Mouse (Mus musculus) right cerebral cortex, postnatal 25 days (tissue): ENCODE measurements around the gene Olfr692.
A peak's percentile ranks its signal among the peaks of the same experiment; 100 is the strongest.
"Not testable (repeated sequence)": the region's sequence is repeated elsewhere in the genome, so short reads cannot be mapped to it uniquely, and the experiment has no call there.

Source experiments
- DNase-seq: peaks from one replicate; pipeline ENCODE4 v3.0.0; 2022

The Olfr692 gene

DNA sequence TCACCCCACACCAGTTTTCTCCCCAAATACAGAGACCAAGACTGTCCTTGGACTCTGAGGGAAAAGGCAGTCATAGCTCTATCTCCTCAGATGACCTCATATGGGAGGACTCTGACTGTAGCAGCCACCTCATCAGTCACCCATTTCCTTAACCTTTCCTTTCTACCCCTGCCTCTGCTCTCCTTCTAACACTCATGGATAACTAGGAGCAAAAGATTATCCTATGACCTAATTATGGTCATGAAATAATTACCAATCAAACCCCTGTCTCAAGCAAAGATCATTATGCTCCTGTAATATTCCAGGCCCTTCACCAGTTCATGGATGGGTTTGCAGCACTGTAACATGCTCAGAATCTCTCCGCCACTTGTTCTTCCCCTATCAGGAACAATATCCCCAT is at the start of gene Olfr692:
TSS of gene Olfr692 (plus strand) at position 301 of the 400 bp plus-strand sequence.
- DNase-seq = no peak

DNA sequence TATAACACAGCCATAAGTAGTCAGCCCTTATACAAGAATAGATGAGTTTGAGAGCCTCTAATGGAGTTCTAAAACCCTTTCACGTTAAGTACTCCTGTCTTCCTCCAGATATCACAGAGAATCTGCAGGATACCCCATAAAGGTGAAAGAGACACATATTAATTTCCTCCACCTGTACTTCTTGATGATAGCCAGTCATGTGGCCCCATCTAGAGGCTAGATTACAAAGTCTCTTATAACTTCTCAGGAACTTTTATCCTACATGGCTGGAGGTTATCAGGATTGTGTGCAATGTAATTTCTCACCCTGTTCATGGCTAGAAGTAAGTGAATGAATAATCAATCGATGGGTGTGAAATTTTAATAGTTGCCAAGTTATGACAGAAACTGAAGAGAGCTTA is 42.7 kb upstream of the Olfr692 start:
- no peak for DNase-seq

DNA sequence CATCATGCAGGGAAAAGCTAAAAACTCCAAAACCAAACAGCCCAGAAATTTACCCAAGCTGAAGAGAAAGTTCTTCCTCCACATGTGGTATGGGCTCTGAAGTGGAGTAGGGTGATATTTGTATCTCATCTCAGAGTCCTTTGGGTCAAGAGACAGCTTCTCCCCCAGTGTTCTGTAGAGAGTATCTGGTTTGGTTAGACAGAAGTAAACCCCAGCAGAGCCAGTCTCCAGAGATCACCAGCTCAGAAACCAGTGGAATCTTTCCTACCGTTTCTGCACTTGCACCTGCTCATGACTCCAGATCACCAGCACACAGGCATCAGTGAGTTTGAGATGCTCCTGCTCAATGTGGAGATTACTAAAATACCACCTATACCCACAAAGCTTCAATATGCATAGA is 34.0 kb upstream of the Olfr692 start, which contains the start of gene Olfr690:
TSS of gene Olfr690 (minus strand) at position 101 of the 400 bp plus-strand sequence.
- DNase-seq = no peak

DNA sequence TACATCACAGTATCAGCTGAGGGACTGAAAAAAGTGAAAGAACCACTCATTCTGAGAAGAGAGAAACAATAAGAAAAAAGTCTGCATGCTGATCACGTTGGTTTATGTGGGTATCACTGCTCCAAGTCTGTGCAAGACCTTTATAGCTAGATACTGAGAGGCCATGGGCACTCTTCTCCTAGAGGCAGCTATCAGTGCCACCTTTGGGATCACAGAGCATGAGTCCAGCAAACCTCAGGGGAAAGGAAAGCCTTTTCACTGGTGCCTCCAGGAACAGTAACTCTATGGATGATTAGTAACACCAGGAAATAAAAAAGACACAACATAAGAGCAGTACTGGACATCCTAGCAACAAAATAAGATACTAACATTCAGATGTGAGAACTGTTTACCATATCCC is 25.9 kb upstream of the Olfr692 start, which contains the start of gene Olfr691:
TSS of gene Olfr691 (minus strand) at position 101 of the 400 bp plus-strand sequence.
- no peak for DNase-seq

DNA sequence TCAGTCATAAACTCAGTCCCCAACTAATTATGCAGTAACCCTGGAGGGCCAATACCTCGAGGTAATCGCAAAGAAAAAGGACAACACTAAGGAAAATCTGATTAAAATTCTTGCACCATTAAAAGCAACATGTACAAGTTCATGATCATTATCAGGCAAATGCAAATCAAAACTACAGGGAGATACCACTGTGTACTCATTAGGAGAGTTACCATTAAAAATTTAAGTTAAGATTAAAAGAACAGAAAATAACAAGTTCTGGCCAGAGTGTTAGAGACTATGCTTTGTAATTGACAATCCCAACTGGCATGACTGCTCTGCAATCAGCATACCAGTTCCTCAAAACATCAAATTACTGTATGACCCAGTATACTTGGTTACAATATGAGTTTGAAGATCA is 25.3 kb upstream of the Olfr692 start:
- DNase-seq = no peak

DNA sequence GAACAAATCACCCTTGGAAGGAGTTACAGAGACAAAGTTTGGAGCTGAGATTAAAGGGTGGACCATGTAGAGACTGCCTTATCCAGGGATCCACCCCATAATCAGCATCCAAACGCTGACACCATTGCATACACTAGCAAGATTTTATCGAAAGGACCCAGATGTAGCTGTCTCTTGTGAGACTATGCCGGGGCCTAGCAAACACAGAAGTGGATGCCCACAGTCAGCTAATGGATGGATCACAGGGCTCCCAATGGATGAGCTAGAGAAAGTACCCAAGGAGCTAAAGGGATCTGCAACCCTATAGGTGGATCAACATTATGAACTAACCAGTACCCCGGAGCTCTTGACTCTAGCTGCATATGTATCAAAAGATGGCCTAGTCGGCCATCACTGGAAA is 12.0 kb upstream of the Olfr692 start:
- DNase-seq = not testable (repeated sequence)

DNA sequence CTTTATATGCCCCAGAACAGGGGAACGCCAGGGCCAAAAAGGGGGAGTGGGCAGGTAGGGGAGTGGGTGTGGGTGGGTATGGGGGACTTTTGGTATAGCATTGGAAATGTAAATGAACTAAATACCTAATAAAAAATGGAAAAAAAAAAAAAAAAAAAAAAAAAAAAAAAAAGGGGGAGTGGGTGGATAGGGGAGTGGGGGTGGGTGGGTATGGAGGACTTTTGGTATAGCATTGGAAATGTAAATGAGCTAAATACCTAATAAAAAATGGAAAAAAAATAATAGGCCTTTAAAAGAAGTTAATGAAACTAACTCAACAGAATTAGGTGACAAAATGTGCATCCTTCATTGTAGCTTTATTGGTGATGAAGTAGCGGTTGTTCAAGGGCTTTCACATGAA is 11.5 kb upstream of the Olfr692 start:
- not testable (repeated sequence) for DNase-seq

DNA sequence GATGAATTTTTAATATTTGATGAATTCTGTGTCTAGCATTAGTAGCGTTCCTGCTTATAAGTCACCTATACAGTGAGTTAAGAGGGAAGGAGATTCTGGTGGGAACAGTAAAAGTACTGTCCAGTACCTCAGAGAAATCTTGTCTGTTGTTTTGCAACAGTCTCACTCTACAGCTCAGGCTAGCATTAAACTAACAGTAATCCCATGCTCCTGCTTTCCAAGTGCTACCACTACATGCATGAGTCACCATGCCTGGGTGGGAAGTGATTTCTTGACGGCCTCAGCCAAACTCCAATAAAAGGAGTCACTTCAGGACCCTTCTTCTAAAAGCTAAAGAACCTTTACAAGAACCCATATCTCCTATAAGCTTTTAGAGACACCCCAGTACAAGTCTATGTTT is 6.3 kb upstream of the Olfr692 start:
- no peak for DNase-seq

DNA sequence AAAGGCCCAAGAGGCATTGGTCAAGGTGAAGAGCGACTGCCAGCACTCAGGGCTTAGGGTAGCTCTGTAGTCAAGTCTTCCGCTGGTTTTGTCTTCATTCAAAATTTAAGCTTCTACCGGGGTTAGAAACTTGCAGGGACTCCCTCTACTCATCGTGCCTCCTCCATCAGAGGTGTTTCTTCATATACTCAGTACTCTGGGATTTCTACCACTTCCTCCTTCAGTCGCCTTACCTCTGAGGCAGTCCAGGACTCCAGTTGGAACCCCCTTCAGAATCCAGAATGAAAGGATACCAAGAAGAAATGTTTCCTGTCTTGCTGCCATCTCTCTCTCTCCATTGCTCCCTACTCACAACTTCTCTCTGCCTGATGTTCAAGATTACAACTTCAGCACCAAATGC is 762 bp upstream of the Olfr692 start:
- DNase-seq = no peak

DNA sequence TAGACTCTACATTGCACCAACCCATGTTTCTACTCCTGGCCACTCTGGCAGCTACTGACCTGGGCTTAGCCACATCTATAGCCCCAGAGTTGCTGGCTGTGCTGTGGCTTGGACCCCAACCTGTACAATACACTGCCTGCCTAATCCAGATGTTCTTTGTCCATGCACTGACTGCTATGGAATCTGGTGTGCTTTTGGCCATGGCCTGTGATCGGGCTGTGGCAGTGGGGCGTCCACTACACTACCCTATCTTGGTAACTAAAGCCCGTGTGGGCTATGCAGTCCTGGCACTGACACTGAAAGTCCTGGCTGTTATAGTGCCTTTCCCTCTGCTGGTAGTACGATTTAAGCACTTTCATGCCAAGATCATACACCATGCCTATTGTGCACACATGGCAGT is 491 bp downstream of the Olfr692 start:
- DNase-seq = no peak

DNA sequence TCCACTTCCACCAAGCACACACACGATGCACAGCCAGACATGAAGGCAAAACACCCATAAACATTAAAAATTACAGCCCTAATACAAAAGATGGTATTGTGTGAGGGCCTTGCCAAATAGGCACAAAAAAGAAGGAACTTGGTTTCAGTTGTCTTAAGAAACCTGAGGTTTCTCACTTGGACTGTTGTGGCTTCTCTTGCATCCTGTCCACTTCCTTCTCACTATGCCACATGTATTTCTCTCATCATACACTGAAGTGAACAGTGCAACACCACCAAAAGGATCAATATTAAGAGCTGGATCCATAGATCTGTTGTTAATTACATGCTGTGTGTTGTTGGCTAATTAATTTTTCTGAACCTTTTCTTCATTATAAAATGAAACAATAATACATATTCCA is 4.9 kb downstream of the Olfr692 start:
- no peak for DNase-seq

DNA sequence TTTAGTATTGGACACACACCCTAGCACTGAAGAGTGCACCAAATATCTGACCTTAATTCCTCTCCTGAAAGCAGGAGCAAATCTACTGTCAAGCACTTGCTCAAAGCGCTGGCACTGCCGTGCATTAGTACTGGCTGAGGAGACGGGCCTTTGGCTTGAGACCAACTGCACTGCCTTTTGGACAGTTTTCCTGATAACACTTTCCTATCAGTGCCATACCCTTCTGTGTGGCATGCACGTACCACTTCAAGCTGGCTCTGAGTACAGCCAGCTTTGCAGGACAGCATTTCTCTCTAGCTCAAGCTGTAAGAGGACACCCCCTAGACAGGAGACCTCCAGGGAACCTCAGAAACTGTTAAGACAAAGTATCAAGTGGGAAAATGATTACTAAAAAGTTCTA is 5.5 kb downstream of the Olfr692 start:
- no peak for DNase-seq

DNA sequence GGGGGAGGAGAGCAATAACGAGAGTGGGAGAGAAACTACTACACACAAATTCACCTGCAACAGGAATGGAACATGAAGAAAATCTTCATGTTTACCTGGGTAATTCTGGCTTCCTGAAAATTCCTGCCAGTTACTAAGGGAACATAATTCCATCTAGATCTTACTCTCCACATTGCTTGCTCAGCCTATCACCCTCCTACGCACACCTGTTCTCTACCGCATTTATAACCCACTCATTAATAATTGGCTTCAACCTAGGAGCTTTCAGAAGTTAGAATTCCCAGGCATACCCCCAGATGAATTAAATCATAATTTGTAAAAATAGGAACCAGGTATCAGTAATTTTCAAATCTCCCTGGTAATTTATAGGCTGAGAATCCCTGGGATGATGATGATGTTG is 5.9 kb downstream of the Olfr692 start:
- DNase-seq = no peak

DNA sequence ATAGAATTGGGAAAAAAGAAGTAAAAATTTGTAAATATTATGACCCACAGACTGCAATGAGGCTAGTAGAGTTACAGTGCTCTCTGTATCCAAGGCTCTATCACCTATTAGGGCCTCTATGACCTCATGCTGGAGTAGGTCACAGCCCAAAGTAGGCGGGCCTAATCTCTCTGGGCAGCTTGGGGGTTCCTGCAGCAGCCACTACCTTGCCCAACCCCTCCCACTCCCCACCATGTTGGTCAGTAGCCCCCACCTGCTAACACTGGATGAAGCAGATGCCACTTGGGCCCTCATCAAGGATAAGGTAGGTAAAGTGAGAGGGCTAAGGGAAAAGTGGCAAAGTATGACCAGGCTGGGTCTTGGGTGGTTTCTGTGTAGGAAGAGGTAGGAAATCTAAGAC is 6.8 kb downstream of the Olfr692 start, which contains the start of gene Gm5901:
TSS of gene Gm5901 (plus strand) at position 173 of the 400 bp plus-strand sequence.
- DNase-seq = no peak

DNA sequence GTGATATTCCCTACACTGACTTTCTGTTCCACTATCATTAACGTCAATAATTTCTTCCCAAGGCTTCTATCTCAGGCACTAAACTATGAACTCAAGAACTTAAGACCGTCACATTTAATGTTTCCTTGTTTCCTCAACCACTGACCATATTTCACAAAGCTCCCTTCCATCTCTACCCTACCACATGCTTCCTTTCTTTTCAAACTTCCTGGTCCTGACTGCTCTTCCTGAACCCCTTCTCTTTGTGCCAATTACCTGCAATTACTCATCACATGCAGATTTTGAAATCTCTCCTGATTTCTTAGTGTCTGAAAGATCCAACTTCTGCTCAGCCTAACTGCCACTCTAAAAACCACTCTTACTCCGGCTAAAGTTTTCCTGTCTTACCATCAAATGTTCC is 12.3 kb downstream of the Olfr692 start:
- no peak for DNase-seq

DNA sequence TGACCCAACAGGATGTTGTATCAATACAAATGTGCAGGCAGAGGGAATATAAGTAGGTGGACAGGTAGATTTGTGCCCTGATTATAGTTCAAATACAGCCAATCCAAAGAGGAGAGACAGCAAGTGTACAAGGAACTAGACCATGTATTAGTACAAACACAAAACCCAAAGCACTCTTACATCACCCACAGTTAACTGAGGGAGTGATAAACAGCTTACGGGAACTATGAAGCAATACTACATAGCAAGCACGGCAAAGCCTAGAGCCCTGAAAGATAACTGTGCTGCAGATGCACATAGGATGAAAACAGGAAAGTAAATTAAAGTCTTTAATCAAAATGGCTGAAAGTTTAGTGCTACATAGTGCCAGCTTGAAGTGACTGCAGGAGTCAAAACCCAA is 19.7 kb downstream of the Olfr692 start:
- DNase-seq = no peak

DNA sequence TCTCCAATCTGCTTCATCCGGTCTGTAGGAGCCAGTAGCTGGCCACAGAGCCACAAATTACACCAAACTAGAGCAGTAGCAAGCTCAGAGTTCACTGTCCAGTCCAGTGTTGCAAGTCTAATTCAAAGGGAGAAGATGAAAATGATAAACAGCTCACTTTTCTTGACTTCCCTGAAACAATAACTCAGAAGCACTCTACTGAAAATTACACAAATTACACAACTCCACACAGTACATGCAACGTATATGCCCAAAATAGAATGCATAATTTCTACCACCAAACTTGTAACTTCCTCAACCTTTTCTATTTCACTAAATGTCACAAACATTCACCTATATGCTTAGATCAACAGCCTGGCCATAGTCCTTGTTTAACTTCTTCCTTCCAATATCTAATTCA is 22.2 kb downstream of the Olfr692 start:
- DNase-seq = no peak

DNA sequence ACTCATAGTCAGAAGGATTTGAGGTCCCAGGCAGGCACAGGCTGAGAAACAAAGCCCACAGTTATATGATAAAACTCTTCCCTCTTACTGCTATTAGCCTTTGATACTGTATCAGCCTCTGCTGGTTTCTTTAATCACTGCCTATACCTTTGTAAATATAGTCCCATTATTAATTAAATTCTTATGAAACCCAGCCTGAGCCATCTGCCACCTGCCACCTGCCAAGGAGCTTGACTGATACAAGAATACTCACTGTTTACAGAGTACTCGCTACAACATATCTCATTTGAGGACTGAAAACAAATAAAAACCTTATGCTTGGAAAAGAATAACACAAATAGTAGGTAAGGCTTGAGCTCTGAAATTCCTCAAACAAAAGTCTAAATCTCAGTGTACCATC is 26.6 kb downstream of the Olfr692 start:
- DNase-seq = no peak

DNA sequence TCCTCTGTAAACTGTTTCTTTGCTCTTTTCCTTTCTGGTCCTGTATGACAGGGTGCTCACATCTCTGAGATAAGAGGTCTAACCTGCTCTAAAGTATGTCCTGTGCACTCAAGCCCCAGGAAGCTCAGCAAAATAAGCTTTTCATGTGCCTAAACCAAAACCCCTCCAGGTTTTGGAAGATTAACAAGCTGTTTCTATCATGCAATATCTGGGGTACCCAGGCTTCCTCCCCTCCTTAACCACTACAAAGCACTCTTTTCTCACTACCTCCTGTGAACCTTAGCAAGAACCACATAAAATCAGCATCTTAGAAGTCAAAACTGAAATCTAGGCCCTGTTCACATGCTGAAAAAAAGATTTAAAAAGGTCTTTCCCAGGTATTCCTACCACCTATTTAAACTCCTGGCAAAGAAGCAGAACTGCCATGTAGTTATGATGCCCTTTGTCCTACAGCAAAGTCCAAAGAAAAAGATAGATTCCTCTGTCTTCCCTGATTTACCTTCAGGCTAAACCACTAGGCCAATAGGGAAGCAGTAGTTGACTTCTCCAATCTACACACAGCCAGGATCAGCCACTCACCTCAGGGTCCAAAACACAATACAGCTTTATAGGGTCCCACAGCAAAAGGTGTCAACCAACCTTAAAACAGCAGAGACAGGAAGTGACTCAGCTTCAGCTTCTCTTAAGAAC is 27.2 kb downstream of the Olfr692 start:
- no peak for DNase-seq

DNA sequence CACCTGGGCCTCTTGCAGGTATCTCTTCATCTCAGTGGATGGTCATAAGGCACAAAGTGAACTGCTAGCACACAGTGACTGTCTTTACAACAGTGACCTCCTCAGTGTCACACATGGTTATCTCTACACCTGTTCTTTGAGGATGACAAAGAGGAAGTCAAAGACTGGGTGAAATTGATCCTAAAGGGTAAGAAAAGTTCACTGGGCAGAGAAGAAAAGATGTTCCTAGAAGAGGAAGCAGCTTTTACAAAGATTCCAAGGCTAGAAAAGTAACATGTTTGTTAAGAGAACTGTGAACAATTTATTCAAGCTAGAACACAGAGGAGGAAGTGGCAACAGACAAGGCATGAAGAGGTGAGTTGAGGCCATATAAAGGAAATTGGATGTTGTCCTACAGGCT is 28.1 kb downstream of the Olfr692 start:
- no peak for DNase-seq

DNA sequence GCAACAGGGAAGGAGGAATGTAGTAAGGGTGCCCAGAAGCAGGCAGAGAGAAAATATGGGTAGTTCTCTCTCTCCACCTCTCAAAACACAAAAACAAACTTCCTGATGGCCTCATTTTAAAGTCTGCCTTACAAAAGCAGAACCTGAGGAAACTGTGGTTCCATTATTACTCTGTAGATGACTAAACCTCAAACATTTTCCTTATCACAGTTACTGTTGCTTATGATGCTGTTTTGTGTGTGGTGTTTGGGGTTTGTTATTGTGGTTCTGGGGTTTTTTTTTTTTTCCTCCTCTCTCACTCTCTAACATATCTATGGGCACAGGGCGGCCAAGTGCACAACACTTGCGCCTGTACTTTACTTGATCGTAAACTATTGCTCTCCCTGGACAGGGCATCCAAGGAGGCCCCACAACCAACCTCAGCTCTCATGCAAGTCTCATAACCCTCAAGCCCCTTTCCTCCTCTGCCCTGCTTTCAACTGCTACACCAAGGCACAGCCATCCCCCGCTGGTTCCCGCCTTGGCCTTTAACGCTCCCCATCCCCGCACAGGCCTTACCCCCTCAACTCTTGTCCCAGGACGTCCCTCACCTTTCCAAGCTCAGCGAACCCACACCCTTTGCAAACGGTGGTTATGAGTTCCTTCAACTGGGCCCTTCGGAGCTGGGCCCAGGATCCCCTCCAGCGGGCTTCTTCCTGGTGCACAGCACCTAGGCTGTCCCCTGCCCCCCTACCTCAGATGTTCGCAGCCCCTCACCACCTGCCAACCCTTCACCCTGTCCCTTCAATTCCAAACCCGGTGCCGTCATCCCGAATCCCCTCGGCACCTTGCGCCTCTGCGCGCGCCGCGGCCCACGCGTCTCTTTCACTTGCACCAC is 31.3 kb downstream of the Olfr692 start:
- no peak for DNase-seq

DNA sequence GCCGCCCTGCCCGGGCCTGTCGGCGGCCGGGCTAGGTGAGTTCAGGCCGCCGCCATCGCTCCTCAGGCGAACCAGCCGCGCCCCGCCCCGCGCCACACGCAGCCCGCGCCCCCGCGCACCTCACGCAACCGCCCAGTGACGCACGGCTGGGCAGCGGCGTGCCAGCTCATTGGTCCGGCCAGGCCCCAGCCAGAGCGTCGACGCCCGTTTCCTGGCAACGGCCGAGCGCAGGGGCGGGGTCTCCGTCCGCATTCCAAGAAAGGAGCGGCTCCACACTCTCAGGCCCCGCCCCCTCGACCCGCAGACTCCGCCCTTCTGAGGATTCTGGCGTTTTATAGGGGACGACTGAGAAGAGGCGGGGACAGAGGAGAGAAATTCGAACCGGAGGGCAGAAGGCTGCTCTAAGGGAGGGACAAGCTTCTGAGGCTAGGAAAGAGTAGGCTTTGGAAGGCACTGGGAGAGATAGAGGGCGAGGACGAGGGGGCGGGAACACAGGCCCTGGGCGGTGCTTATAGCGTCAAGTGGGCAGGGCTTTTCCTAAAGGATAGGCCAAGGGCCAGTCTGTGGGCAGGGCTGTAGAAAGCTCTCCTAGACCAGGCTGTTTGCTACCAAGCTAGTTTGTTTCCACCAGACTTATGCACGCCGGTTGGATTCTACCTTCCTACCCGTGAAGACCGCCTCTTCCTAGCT is 32.0 kb downstream of the Olfr692 start, which contains the start of gene Fam160a2:
TSS of gene Fam160a2 (minus strand) at position 120 of the 690 bp plus-strand sequence.
- peak; percentile 99 for DNase-seq

DNA sequence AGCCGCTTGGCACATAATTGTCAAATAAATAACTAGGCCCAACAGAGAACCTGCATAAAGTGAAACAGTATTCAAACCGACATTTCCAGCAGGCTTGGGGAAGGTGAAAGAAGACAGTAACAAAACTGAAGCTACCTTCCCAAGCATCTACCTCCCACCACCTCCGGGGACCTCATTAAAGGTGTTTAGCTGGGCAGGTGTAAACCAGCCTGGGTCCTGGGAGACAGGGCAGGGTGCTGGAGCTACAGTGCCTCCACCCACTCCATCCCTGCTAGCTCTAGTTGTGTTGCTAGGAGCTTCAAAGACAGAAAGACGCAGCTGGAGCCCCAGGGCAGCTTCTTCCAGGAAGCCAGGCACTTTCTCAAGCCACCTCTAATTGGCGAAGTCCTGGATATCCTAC is 36.2 kb downstream of the Olfr692 start, which contains the start of gene Cnga4:
TSS of gene Cnga4 (plus strand) at position 301 of the 400 bp plus-strand sequence.
- DNase-seq = no peak
